Mouse (Mus musculus): Measurements from ENCODE around the gene Cyfip2. TPM values are rescaled to one million over a fixed set of nuclear protein-coding genes. Genes with fewer than 3 reads are reported as not detected.

Cyfip2 gene
- polyA plus RNA-seq, 1 experiment = 31.2 TPM

- H3K4me3 ChIP-seq (ENCODE audit: low read depth, low read length) = no peak overlapping the region
- H3K27ac ChIP-seq (ENCODE audit: insufficient read depth, low read length) = no peak overlapping the region
- no peaks in the 10 kb centered on the region for H3K36me3 ChIP-seq (ENCODE audit: control insufficient read depth, insufficient read depth, low read length, poor library complexity, severe bottlenecking)
- H3K9ac ChIP-seq (ENCODE audit: low read depth, poor library complexity, severe bottlenecking) = no peak overlapping the region
- H3K9me3 ChIP-seq (replicated peaks; ENCODE audit: control insufficient read depth, insufficient read depth, low read length, poor library complexity, severe bottlenecking) = no peaks in the 10 kb centered on the region
- no peak for TF ChIP-seq CTCF (IDR thresholded peaks at IDR 0.05; ENCODE audit: low read depth, low read length)
- no peak for TF ChIP-seq EP300 (IDR thresholded peaks at IDR 0.05; ENCODE audit: insufficient read depth, low read depth, low read length)
- no peak for TF ChIP-seq POLR2A (IDR thresholded peaks at IDR 0.05; ENCODE audit: insufficient read depth, low read length)
- no peaks in the 10 kb centered on the region for H3K4me1 ChIP-seq (ENCODE audit: control insufficient read depth, insufficient read depth, low read length)
- H3K27me3 ChIP-seq (ENCODE audit: control insufficient read depth, insufficient read depth, low read length, poor library complexity, severe bottlenecking) = no peaks in the 10 kb centered on the region
These were observed 31.4 kb upstream of the Cyfip2 start for GRCm38 (mm10) chr11:46343886-46344546.

GRCm38 (mm10) chr11:46341960-46342359 lies 29.3 kb upstream of the Cyfip2 start:
- no peaks in the 10 kb centered on the region for H3K27me3 ChIP-seq (ENCODE audit: control insufficient read depth, insufficient read depth, low read length, poor library complexity, severe bottlenecking)
- TF ChIP-seq POLR2A (IDR thresholded peaks at IDR 0.05; ENCODE audit: insufficient read depth, low read length) (no peak), EP300 (IDR thresholded peaks at IDR 0.05; ENCODE audit: insufficient read depth, low read depth, low read length) (no peak), CTCF (IDR thresholded peaks at IDR 0.05; ENCODE audit: low read depth, low read length) (no peak)

GRCm38 (mm10) chr11:46336020-46336419 lies 23.4 kb upstream of the Cyfip2 start:
- H3K36me3 ChIP-seq (ENCODE audit: control insufficient read depth, insufficient read depth, low read length, poor library complexity, severe bottlenecking) = no peaks in the 10 kb centered on the region
- TF ChIP-seq POLR2A (IDR thresholded peaks at IDR 0.05; ENCODE audit: insufficient read depth, low read length) (no peak), CTCF (IDR thresholded peaks at IDR 0.05; ENCODE audit: low read depth, low read length) (no peak), EP300 (IDR thresholded peaks at IDR 0.05; ENCODE audit: insufficient read depth, low read depth, low read length) (no peak)
- H3K27me3 ChIP-seq (ENCODE audit: control insufficient read depth, insufficient read depth, low read length, poor library complexity, severe bottlenecking) = no peaks in the 10 kb centered on the region
- no peaks in the 10 kb centered on the region for H3K4me1 ChIP-seq (ENCODE audit: control insufficient read depth, insufficient read depth, low read length)
- H3K9ac ChIP-seq (ENCODE audit: low read depth, poor library complexity, severe bottlenecking) = no peak overlapping the region
- no peak overlapping the region for H3K4me3 ChIP-seq (ENCODE audit: low read depth, low read length)
- no peak overlapping the region for H3K27ac ChIP-seq (ENCODE audit: insufficient read depth, low read length)
- no peaks in the 10 kb centered on the region for H3K9me3 ChIP-seq (replicated peaks; ENCODE audit: control insufficient read depth, insufficient read depth, low read length, poor library complexity, severe bottlenecking)

More at GRCm38 (mm10) chr11:46341960-46342359, 29.3 kb upstream of the Cyfip2 start:
- Histone ChIP-seq H3K9ac (ENCODE audit: low read depth, poor library complexity, severe bottlenecking) (no peak overlapping the region), H3K36me3 (ENCODE audit: control insufficient read depth, insufficient read depth, low read length, poor library complexity, severe bottlenecking) (no peaks in the 10 kb centered on the region), H3K27ac (ENCODE audit: insufficient read depth, low read length) (no peak overlapping the region), H3K4me1 (ENCODE audit: control insufficient read depth, insufficient read depth, low read length) (no peaks in the 10 kb centered on the region), H3K4me3 (ENCODE audit: low read depth, low read length) (no peak overlapping the region), H3K9me3 (replicated peaks; ENCODE audit: control insufficient read depth, insufficient read depth, low read length, poor library complexity, severe bottlenecking) (no peaks in the 10 kb centered on the region)

- Histone ChIP-seq H3K4me3 (ENCODE audit: low read depth, low read length) (no peak overlapping the region), H3K9me3 (replicated peaks; ENCODE audit: control insufficient read depth, insufficient read depth, low read length, poor library complexity, severe bottlenecking) (no peaks in the 10 kb centered on the region), H3K27ac (ENCODE audit: insufficient read depth, low read length) (no peak overlapping the region), H3K27me3 (ENCODE audit: control insufficient read depth, insufficient read depth, low read length, poor library complexity, severe bottlenecking) (no peaks in the 10 kb centered on the region), H3K4me1 (ENCODE audit: control insufficient read depth, insufficient read depth, low read length) (no peaks in the 10 kb centered on the region), H3K36me3 (ENCODE audit: control insufficient read depth, insufficient read depth, low read length, poor library complexity, severe bottlenecking) (no peaks in the 10 kb centered on the region), H3K9ac (ENCODE audit: low read depth, poor library complexity, severe bottlenecking) (no peak overlapping the region)
- no peak for TF ChIP-seq CTCF (IDR thresholded peaks at IDR 0.05; ENCODE audit: low read depth, low read length)
- no peak for TF ChIP-seq EP300 (IDR thresholded peaks at IDR 0.05; ENCODE audit: insufficient read depth, low read depth, low read length)
- no peak for TF ChIP-seq POLR2A (IDR thresholded peaks at IDR 0.05; ENCODE audit: insufficient read depth, low read length)
These were observed 19.6 kb upstream of the Cyfip2 start for GRCm38 (mm10) chr11:46332217-46332616.

- Histone ChIP-seq H3K4me1 (ENCODE audit: control insufficient read depth, insufficient read depth, low read length) (no peaks in the 10 kb centered on the region), H3K9me3 (replicated peaks; ENCODE audit: control insufficient read depth, insufficient read depth, low read length, poor library complexity, severe bottlenecking) (no peaks in the 10 kb centered on the region), H3K27me3 (ENCODE audit: control insufficient read depth, insufficient read depth, low read length, poor library complexity, severe bottlenecking) (no peaks in the 10 kb centered on the region), H3K9ac (ENCODE audit: low read depth, poor library complexity, severe bottlenecking) (no peak overlapping the region), H3K4me3 (ENCODE audit: low read depth, low read length) (no peak overlapping the region), H3K36me3 (ENCODE audit: control insufficient read depth, insufficient read depth, low read length, poor library complexity, severe bottlenecking) (no peaks in the 10 kb centered on the region), H3K27ac (ENCODE audit: insufficient read depth, low read length) (no peak overlapping the region)
- TF ChIP-seq POLR2A (IDR thresholded peaks at IDR 0.05; ENCODE audit: insufficient read depth, low read length) = no peak
- TF ChIP-seq EP300 (IDR thresholded peaks at IDR 0.05; ENCODE audit: insufficient read depth, low read depth, low read length) = no peak
- no peak for TF ChIP-seq CTCF (IDR thresholded peaks at IDR 0.05; ENCODE audit: low read depth, low read length)
These were observed 13.8 kb upstream of the Cyfip2 start for GRCm38 (mm10) chr11:46326271-46327015.

GRCm38 (mm10) chr11:46321559-46321958 lies 8.9 kb upstream of the Cyfip2 start:
- H3K9ac ChIP-seq (ENCODE audit: low read depth, poor library complexity, severe bottlenecking) = no peak overlapping the region
- H3K9me3 ChIP-seq (replicated peaks; ENCODE audit: control insufficient read depth, insufficient read depth, low read length, poor library complexity, severe bottlenecking) = no peaks in the 10 kb centered on the region
- H3K4me1 ChIP-seq (ENCODE audit: control insufficient read depth, insufficient read depth, low read length) = no peaks in the 10 kb centered on the region
- TF ChIP-seq CTCF (IDR thresholded peaks at IDR 0.05; ENCODE audit: low read depth, low read length) (no peak), EP300 (IDR thresholded peaks at IDR 0.05; ENCODE audit: insufficient read depth, low read depth, low read length) (no peak), POLR2A (IDR thresholded peaks at IDR 0.05; ENCODE audit: insufficient read depth, low read length) (no peak)
- no peaks in the 10 kb centered on the region for H3K36me3 ChIP-seq (ENCODE audit: control insufficient read depth, insufficient read depth, low read length, poor library complexity, severe bottlenecking)
- H3K27me3 ChIP-seq (ENCODE audit: control insufficient read depth, insufficient read depth, low read length, poor library complexity, severe bottlenecking) = no peaks in the 10 kb centered on the region
- no peak overlapping the region for H3K4me3 ChIP-seq (ENCODE audit: low read depth, low read length)
- H3K27ac ChIP-seq (ENCODE audit: insufficient read depth, low read length) = no peak overlapping the region
